ENCODE assay signal across 14 mouse cellular contexts in the genomic region with DNA sequence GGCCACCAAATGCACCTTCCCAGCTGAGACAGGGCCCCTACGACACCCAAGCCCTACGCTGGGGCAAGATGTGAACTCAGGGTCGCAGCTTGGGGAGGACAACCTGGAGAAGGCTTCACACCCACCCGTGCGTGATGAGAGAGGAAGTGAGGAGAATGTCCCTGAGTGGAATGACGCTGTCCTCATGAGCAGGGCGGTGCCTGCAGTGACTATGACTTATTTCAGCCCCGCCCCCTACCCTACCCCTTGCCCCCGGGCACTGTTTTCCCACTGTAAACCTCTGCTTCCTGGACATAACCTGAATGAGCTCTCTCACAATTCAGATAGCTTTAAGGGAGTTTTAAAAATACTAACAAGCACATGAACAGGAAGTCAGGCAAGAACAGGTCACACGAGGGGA. TPM values are rescaled to one million over a fixed set of nuclear protein-coding genes. Genes with fewer than 3 reads are reported as not detected.
DNase-seq lines count a peak whose midpoint lies in the region; ATAC-seq lines count a peak whose summit lies in the region.
"Had no signal": no experiment of that assay in that cellular context is flagged by ENCODE, and none has a peak within 500 bp of the region (broad histone marks: within the 10 kb centered on the region; RNA-seq: fewer than 3 reads in every experiment).

No protein-coding gene starts in this region.

- 86% methylated on average over 10 of the region's 10 CpGs for WGBS in hindbrain, embryonic 13.5 days
- 91% methylated on average over 10 of the region's 10 CpGs for WGBS in hindbrain, embryonic 12.5 days
- 91% methylated on average over 10 of the region's 10 CpGs for WGBS in forebrain, embryonic 14.5 days
- 68% methylated on average over 10 of the region's 10 CpGs for WGBS in intestine, embryonic 16.5 days
- WGBS in midbrain, embryonic 11.5 days, result 92% methylated on average over 10 of the region's 10 CpGs

- no peak for DNase-seq in forebrain, embryonic 14.5 days (ENCODE audit: low spot score)
- DNase-seq in urinary bladder, postnatal 14 days (ENCODE audit: low spot score), result no peak
- no peak for DNase-seq in midbrain, embryonic 11.5 days (ENCODE audit: low spot score, missing footprints)
- DNase-seq: thymus, postnatal 36 days had no signal

- ATAC-seq in hindbrain, embryonic 13.5 days (ENCODE audit: low FRiP score), result no peak
- no peak for ATAC-seq in hindbrain, embryonic 12.5 days (ENCODE audit: low FRiP score)
- ATAC-seq in forebrain, embryonic 14.5 days, result no peak
- ATAC-seq in intestine, embryonic 16.5 days, result peak; percentile 74
- ATAC-seq in megakaryocyte progenitor cell, adult 5-6 weeks (replicated peaks; ENCODE audit: poor library complexity), result peak; percentile 53
- no peak for ATAC-seq in activated CD4-positive, CD25-positive, alpha-beta regulatory T cell, adult 4 months
- ATAC-seq in midbrain, embryonic 11.5 days (ENCODE audit: low FRiP score), result no peak
- ATAC-seq: CD4-positive, CD25-positive, alpha-beta regulatory T cell, adult 4 months had no signal

- no peaks in the 10 kb centered on the region for H3K9me3 ChIP-seq in hindbrain, embryonic 13.5 days
- H3K9me3 ChIP-seq in hindbrain, embryonic 12.5 days (replicated peaks), result no peaks in the 10 kb centered on the region
- no peaks in the 10 kb centered on the region for H3K9me3 ChIP-seq in forebrain, embryonic 14.5 days (replicated peaks; ENCODE audit: control insufficient read depth, low read length)
- H3K9me3 ChIP-seq in intestine, embryonic 16.5 days (ENCODE audit: control insufficient read depth, low read length), result no peaks in the 10 kb centered on the region
- no peaks in the 10 kb centered on the region for H3K9me3 ChIP-seq in midbrain, embryonic 11.5 days (ENCODE audit: control insufficient read depth, low read length)
- H3K9me3 ChIP-seq: embryonic facial prominence, embryonic 15.5 days; limb, embryonic 12.5 days; neural tube, embryonic 12.5 days had no signal

- peak overlapping the region; percentile 46; the same call in 1 of the 2 replicates for H3K9ac ChIP-seq in hindbrain, embryonic 13.5 days
- no peak overlapping the region for H3K9ac ChIP-seq in hindbrain, embryonic 12.5 days
- H3K9ac ChIP-seq in forebrain, embryonic 14.5 days (ENCODE audit: low read length), result no peak overlapping the region
- H3K9ac ChIP-seq in intestine, embryonic 16.5 days (ENCODE audit: low read depth, low read length), result no peak overlapping the region
- H3K9ac ChIP-seq in midbrain, embryonic 11.5 days (ENCODE audit: low read length), result no peak overlapping the region
- H3K9ac ChIP-seq: embryonic facial prominence, embryonic 15.5 days; limb, embryonic 12.5 days; neural tube, embryonic 12.5 days had no signal

- H3K36me3 ChIP-seq in hindbrain, embryonic 13.5 days, result peaks cover 29% of the 10 kb centered on the region
- peaks cover 26% of the 10 kb centered on the region for H3K36me3 ChIP-seq in hindbrain, embryonic 12.5 days
- H3K36me3 ChIP-seq in forebrain, embryonic 14.5 days (ENCODE audit: control insufficient read depth, insufficient read depth, low read length), result peaks cover 15% of the 10 kb centered on the region; the same call in 1 of the 2 replicates
- no peaks in the 10 kb centered on the region for H3K36me3 ChIP-seq in intestine, embryonic 16.5 days (ENCODE audit: control insufficient read depth, insufficient read depth, low read length)
- no peaks in the 10 kb centered on the region for H3K36me3 ChIP-seq in midbrain, embryonic 11.5 days (ENCODE audit: control insufficient read depth, insufficient read depth, low read length)

- no peak overlapping the region for H3K4me2 ChIP-seq in hindbrain, embryonic 13.5 days
- no peak overlapping the region for H3K4me2 ChIP-seq in hindbrain, embryonic 12.5 days (replicated peaks)
- H3K4me2 ChIP-seq in forebrain, embryonic 14.5 days (ENCODE audit: low read length), result no peak overlapping the region
- no peak overlapping the region for H3K4me2 ChIP-seq in intestine, embryonic 16.5 days (ENCODE audit: low read depth, low read length)
- no peak overlapping the region for H3K4me2 ChIP-seq in midbrain, embryonic 11.5 days
- H3K4me2 ChIP-seq: embryonic facial prominence, embryonic 15.5 days; limb, embryonic 12.5 days; neural tube, embryonic 12.5 days had no signal

- no peaks in the 10 kb centered on the region for H3K27me3 ChIP-seq in hindbrain, embryonic 13.5 days
- H3K27me3 ChIP-seq in hindbrain, embryonic 12.5 days, result no peaks in the 10 kb centered on the region
- H3K27me3 ChIP-seq in forebrain, embryonic 14.5 days (replicated peaks; ENCODE audit: control insufficient read depth, insufficient read depth, low read length), result no peaks in the 10 kb centered on the region
- no peaks in the 10 kb centered on the region for H3K27me3 ChIP-seq in intestine, embryonic 16.5 days (replicated peaks; ENCODE audit: control insufficient read depth, insufficient read depth, low read length)
- no peaks in the 10 kb centered on the region for H3K27me3 ChIP-seq in midbrain, embryonic 11.5 days (ENCODE audit: control insufficient read depth, insufficient read depth, low read length)
- H3K27me3 ChIP-seq: embryonic facial prominence, embryonic 15.5 days; limb, embryonic 12.5 days; neural tube, embryonic 12.5 days had no signal

- H3K4me1 ChIP-seq in hindbrain, embryonic 13.5 days (replicated peaks), result no peaks in the 10 kb centered on the region
- no peaks in the 10 kb centered on the region for H3K4me1 ChIP-seq in hindbrain, embryonic 12.5 days
- peaks cover 4% of the 10 kb centered on the region; the same call in 1 of the 2 replicates for H3K4me1 ChIP-seq in forebrain, embryonic 14.5 days (ENCODE audit: control insufficient read depth, insufficient read depth, low read length)
- H3K4me1 ChIP-seq in intestine, embryonic 16.5 days (ENCODE audit: control insufficient read depth, insufficient read depth, low read length), result peaks cover 5% of the 10 kb centered on the region; the same call in 1 of the 2 replicates
- no peaks in the 10 kb centered on the region for H3K4me1 ChIP-seq in midbrain, embryonic 11.5 days (ENCODE audit: control insufficient read depth, insufficient read depth, low read length)
- H3K4me1 ChIP-seq: limb, embryonic 12.5 days; neural tube, embryonic 12.5 days had no signal

- H3K4me3 ChIP-seq in hindbrain, embryonic 13.5 days, result no peak overlapping the region
- H3K4me3 ChIP-seq in hindbrain, embryonic 12.5 days, result no peak overlapping the region
- H3K4me3 ChIP-seq in forebrain, embryonic 14.5 days (ENCODE audit: low read depth, low read length), result no peak overlapping the region
- no peak overlapping the region for H3K4me3 ChIP-seq in intestine, embryonic 16.5 days (ENCODE audit: low read length)
- no peak overlapping the region for H3K4me3 ChIP-seq in midbrain, embryonic 11.5 days (ENCODE audit: low read depth, low read length)
- H3K4me3 ChIP-seq: embryonic facial prominence, embryonic 15.5 days; limb, embryonic 12.5 days; megakaryocyte, embryonic 14.5 days; neural tube, embryonic 12.5 days had no signal

- peak overlapping the region; percentile 40 for H3K27ac ChIP-seq in hindbrain, embryonic 13.5 days
- H3K27ac ChIP-seq in hindbrain, embryonic 12.5 days, result no peak overlapping the region
- H3K27ac ChIP-seq in forebrain, embryonic 14.5 days (ENCODE audit: low read depth, low read length), result peak overlapping the region; percentile 23; the same call in 1 of the 2 replicates
- peak overlapping the region; percentile 27; the same call in 1 of the 2 replicates for H3K27ac ChIP-seq in intestine, embryonic 16.5 days (ENCODE audit: low read length)
- H3K27ac ChIP-seq in midbrain, embryonic 11.5 days (ENCODE audit: low read depth, low read length), result no peak overlapping the region
- H3K27ac ChIP-seq: embryonic facial prominence, embryonic 15.5 days; limb, embryonic 12.5 days; neural tube, embryonic 12.5 days had no signal

RNA-seq across cellular contexts. Expression of gene Cep164, which starts 13.0 kb away (rescaled TPM):
- 12.4 and 15.8 TPM in 2 replicates for polyA plus RNA-seq in hindbrain, embryonic 13.5 days (2015; fragmentation: Nextera tagmentation; extraction: Ambion mirVana)
- polyA plus RNA-seq in hindbrain, embryonic 12.5 days (2016; fragmentation: Nextera tagmentation; extraction: Ambion mirVana), result 17.7 and 18.8 TPM in 2 replicates
- polyA plus RNA-seq in forebrain, embryonic 14.5 days (2014; fragmentation: Nextera tagmentation; extraction: Ambion mirVana), result 7.7 and 8.9 TPM in 2 replicates
- polyA plus RNA-seq in intestine, embryonic 16.5 days (2015; fragmentation: Nextera tagmentation; extraction: Ambion mirVana), result 20.6 and 21.6 TPM in 2 replicates
- 9.7 and 15.5 TPM in 2 replicates for total RNA-seq in megakaryocyte progenitor cell, adult 5-6 weeks (2015)
- 16.2 and 19.8 TPM in 2 replicates for total RNA-seq in megakaryocyte progenitor cell, adult 5-6 weeks (2017)
- polyA plus RNA-seq in activated CD4-positive, CD25-positive, alpha-beta regulatory T cell, adult 4 months (2017; shearing (Covaris generic)), result 1 to 10 TPM; 7.9 to 8.6 TPM
- polyA plus RNA-seq in midbrain, embryonic 11.5 days (2014; fragmentation: Nextera tagmentation; extraction: Ambion mirVana), result 12.6 and 14.5 TPM in 2 replicates

RNA-seq across cellular contexts. Expression of gene Bace1, which starts 22.9 kb away (rescaled TPM):
- 46.4 and 50.3 TPM in 2 replicates for polyA plus RNA-seq in hindbrain, embryonic 13.5 days (2015; fragmentation: Nextera tagmentation; extraction: Ambion mirVana)
- polyA plus RNA-seq in hindbrain, embryonic 12.5 days (2016; fragmentation: Nextera tagmentation; extraction: Ambion mirVana), result 40.2 and 41.5 TPM in 2 replicates
- 26.7 and 35.9 TPM in 2 replicates for polyA plus RNA-seq in forebrain, embryonic 14.5 days (2014; fragmentation: Nextera tagmentation; extraction: Ambion mirVana)
- 17.8 TPM in 2 replicates for polyA plus RNA-seq in intestine, embryonic 16.5 days (2015; fragmentation: Nextera tagmentation; extraction: Ambion mirVana)
- total RNA-seq in megakaryocyte progenitor cell, adult 5-6 weeks (2015), result 29.5 and 31.0 TPM in 2 replicates
- total RNA-seq in megakaryocyte progenitor cell, adult 5-6 weeks (2017), result 33.4 and 44.1 TPM in 2 replicates
- 10 to 100 TPM in 1 of 2 experiments, 1 to 10 TPM in 1; 8.0 to 10.0 TPM for polyA plus RNA-seq in activated CD4-positive, CD25-positive, alpha-beta regulatory T cell, adult 4 months (2017; shearing (Covaris generic))
- polyA plus RNA-seq in midbrain, embryonic 11.5 days (2014; fragmentation: Nextera tagmentation; extraction: Ambion mirVana), result 26.9 and 27.1 TPM in 2 replicates

Comparison
In these comparisons a context has a peak if more than half of its experiments do, and no peak if none do; other contexts are left out.
1. H3K27ac ChIP-seq: peak in hindbrain, embryonic 13.5 days (single experiment), forebrain, embryonic 14.5 days (single experiment) and intestine, embryonic 16.5 days (single experiment); none in hindbrain, embryonic 12.5 days (single experiment) and midbrain, embryonic 11.5 days (single experiment).
2. ATAC-seq: peak in intestine, embryonic 16.5 days (single experiment) and megakaryocyte progenitor cell, adult 5-6 weeks (single experiment); none in hindbrain, embryonic 13.5 days (single experiment), hindbrain, embryonic 12.5 days (single experiment), forebrain, embryonic 14.5 days (single experiment), activated CD4-positive, CD25-positive, alpha-beta regulatory T cell, adult 4 months (single experiment) and midbrain, embryonic 11.5 days (single experiment).